Mouse (Mus musculus): ENCODE data around the gene Mrvi1. TPM values are rescaled to one million over a fixed set of nuclear protein-coding genes. Genes with fewer than 3 reads are reported as not detected.

Mrvi1 gene
- 1.4 and 2.1 TPM in 2 replicates for polyA plus RNA-seq (2014; fragmentation: Nextera tagmentation; extraction: Ambion mirVana)

DNA sequence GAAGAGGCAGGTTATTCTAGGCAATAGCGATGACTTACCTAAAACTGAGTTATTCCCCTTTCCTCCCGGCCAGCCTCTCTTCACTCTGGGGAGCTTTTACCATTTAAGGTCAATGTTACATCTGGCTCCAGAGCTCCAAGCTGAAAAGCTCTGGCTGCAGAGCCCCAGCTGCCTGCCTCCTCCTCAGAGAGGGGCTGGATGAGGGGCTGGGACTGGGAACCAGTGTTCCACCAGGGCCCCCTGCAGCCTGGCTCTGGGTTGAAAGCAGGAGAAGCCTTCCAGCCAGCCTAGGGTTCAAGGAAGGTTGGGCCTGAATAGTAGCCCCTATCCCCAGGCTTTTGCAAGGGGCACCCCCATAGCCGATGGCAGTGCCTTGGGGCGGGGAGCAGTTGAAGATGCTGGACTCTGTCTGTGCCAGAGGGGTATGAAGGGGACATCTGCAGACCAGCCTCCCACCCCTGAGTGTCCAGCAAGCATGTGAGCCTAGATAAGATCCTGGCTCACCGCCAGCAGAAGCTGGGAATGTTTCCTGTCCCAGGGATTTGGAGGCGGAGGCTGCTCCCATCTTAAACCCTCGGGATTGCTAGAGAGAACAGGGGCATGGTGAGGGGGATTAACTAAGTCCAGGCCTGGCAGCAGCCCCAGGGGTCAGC is at the start of gene Mrvi1:
Gene Mrvi1 (minus strand): TSS at position 409 of the 653 bp plus-strand sequence.
- 0 out of 2 replicates have a peak, but pooled peaks have one; percentile 47 for ATAC-seq (ENCODE audit: insufficient number of reproducible peaks, low FRiP score, low TSS enrichment, low read depth)
- DNase-seq (ENCODE audit: low spot score): no peak

DNA sequence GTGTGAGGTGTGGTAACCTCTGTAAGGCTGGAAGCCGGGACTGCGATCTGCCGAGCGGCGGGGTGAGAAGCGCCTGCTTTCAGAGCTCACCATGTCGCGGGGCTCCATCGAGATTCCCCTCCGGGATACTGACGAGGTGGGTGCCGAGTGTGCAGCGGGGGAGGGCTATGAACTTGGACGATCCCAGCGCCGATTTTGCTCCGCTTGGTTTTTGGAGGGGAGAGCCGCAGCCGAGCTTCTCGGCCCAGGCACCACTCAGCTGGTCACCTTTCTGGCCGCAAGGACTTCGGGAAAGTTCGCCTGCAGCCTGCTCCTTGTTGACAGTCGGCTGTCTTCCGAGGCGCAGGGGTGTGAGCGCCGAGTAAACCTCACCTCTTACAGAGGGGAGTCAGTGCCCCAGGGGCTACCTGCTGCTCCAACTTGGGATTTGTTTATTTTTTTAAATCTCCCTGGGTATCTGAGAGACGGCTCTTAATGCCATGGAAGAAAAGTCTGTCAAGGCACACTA is 46.8 kb upstream of the Mrvi1 start:
- H3K9me3 ChIP-seq (ENCODE audit: control insufficient read depth, low read length): no peaks in the 10 kb centered on the region
- H3K36me3 ChIP-seq (ENCODE audit: control insufficient read depth, insufficient read depth, low read length): peaks cover 3% of the 10 kb centered on the region; the same call in 1 of the 2 replicates
- no peak overlapping the region; the same call in 1 of the 2 replicates for H3K27ac ChIP-seq (replicated peaks; ENCODE audit: low read depth, low read length)
- peak overlapping the region; percentile 83 for H3K4me3 ChIP-seq (ENCODE audit: low read depth, low read length)
- 0 out of 2 replicates have a peak, but pooled peaks cover 5% of the 10 kb centered on the region for H3K4me1 ChIP-seq (ENCODE audit: control insufficient read depth, insufficient read depth, low read length)
- H3K9ac ChIP-seq (ENCODE audit: low read length): peak overlapping the region; percentile 76
- H3K27me3 ChIP-seq (ENCODE audit: control insufficient read depth, insufficient read depth, low read length): no peaks in the 10 kb centered on the region
- no peak for DNase-seq (ENCODE audit: low spot score)
- peak overlapping the region; percentile 76 for H3K4me2 ChIP-seq (ENCODE audit: low read depth, severe bottlenecking)
- peak; percentile 77 for ATAC-seq (ENCODE audit: insufficient number of reproducible peaks, low FRiP score, low TSS enrichment, low read depth)
- 0% methylated on average over 29 of the region's 29 CpGs for WGBS

More for the DNA sequence above, at the start of gene Mrvi1:
- no peaks in the 10 kb centered on the region for H3K36me3 ChIP-seq (ENCODE audit: control insufficient read depth, insufficient read depth, low read length)
- WGBS: 59% methylated on average over 7 of the region's 7 CpGs
- H3K27me3 ChIP-seq (ENCODE audit: control insufficient read depth, insufficient read depth, low read length): no peaks in the 10 kb centered on the region
- H3K4me2 ChIP-seq (ENCODE audit: low read depth, severe bottlenecking): no peak within 1 kb of the TSS
- no peak within 1 kb of the TSS for H3K4me3 ChIP-seq (ENCODE audit: low read depth, low read length)
- no peak within 1 kb of the TSS for H3K27ac ChIP-seq (replicated peaks; ENCODE audit: low read depth, low read length)
- no peak within 1 kb of the TSS for H3K9ac ChIP-seq (ENCODE audit: low read length)
- no peaks in the 10 kb centered on the region for H3K4me1 ChIP-seq (ENCODE audit: control insufficient read depth, insufficient read depth, low read length)
- H3K9me3 ChIP-seq (ENCODE audit: control insufficient read depth, low read length): no peaks in the 10 kb centered on the region

DNA sequence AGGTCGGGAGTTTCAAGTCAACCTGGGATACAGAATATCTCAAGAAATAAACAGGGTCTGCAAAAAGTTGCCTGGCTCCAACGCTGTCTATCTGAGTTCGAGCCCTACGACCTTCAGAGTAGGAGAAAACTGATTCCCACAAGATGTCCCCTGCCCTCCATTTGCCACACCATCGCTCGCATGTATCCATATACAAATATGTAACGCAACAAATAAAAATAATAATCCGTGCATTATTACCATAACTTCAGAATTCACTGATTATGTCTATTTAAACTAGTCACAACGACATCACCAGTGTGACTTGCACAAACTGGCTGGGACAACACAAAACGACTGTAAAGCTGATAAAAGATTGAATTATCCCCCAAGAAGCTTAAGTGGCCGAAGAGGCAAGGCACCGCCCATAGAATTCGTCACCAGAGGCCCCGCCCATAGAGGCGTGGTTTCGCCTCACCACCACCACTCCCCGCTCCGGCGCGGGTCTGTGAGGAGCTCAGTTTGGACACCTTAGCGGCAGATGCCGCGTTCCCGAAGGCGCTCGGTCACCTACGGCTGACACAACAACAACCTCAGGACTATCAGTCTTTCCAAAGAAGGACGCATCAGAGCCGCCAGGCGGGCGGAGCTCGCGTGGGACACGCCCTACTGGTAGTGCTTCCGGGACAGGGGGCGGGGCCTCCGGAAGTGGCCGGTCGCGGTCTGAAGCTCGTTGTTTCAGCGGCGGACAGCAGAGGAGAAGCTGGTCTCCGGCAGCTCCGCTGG is 46.2 kb upstream of the Mrvi1 start, which contains the start of gene Ctr9:
Gene Ctr9 (plus strand): TSS at position 671 of the 765 bp plus-strand sequence.
- H3K36me3 ChIP-seq (ENCODE audit: control insufficient read depth, insufficient read depth, low read length): 0 out of 2 replicates have a peak, but pooled peaks cover 2% of the 10 kb centered on the region
- DNase-seq (ENCODE audit: low spot score) (peak; percentile 92), ATAC-seq (ENCODE audit: insufficient number of reproducible peaks, low FRiP score, low TSS enrichment, low read depth) (peak; percentile 96)
- H3K9ac ChIP-seq (ENCODE audit: low read length): peak within 1 kb of the TSS; percentile 76
- H3K27me3 ChIP-seq (ENCODE audit: control insufficient read depth, insufficient read depth, low read length): no peaks in the 10 kb centered on the region
- WGBS: 7% methylated on average over 45 of the region's 45 CpGs
- 0 out of 2 replicates have a peak, but pooled peaks cover 5% of the 10 kb centered on the region for H3K4me1 ChIP-seq (ENCODE audit: control insufficient read depth, insufficient read depth, low read length)
- peak within 1 kb of the TSS; percentile 83 for H3K4me3 ChIP-seq (ENCODE audit: low read depth, low read length)
- no peak within 1 kb of the TSS; the same call in 1 of the 2 replicates for H3K27ac ChIP-seq (replicated peaks; ENCODE audit: low read depth, low read length)
- no peaks in the 10 kb centered on the region for H3K9me3 ChIP-seq (ENCODE audit: control insufficient read depth, low read length)
- peak within 1 kb of the TSS; percentile 76 for H3K4me2 ChIP-seq (ENCODE audit: low read depth, severe bottlenecking)

DNA sequence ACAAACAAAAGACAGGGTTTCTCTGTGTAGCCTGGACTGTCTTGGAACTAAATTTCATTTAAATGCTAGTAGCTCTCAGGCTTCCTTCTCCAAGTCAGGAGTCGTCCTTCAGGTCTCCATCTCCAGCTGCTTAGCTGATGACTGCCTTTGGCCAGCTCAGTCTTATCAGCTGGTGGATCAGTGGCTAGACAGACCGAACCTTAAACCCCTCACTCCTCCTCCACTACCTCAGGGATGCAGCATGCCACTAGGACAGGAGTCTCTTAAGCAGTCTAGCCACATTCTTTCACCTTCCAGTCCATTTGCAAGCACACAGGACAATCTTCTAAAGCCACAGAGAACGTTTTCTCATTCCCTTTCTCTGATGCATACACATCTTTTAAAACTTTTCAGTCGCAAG is 42.7 kb upstream of the Mrvi1 start:
- Histone ChIP-seq H3K4me2 (ENCODE audit: low read depth, severe bottlenecking) (no peak overlapping the region), H3K9ac (ENCODE audit: low read length) (no peak overlapping the region), H3K36me3 (ENCODE audit: control insufficient read depth, insufficient read depth, low read length) (no peaks in the 10 kb centered on the region), H3K4me3 (ENCODE audit: low read depth, low read length) (no peak overlapping the region), H3K9me3 (ENCODE audit: control insufficient read depth, low read length) (no peaks in the 10 kb centered on the region), H3K4me1 (ENCODE audit: control insufficient read depth, insufficient read depth, low read length) (0 out of 2 replicates have a peak, but pooled peaks cover 5% of the 10 kb centered on the region), H3K27ac (replicated peaks; ENCODE audit: low read depth, low read length) (no peak overlapping the region), H3K27me3 (ENCODE audit: control insufficient read depth, insufficient read depth, low read length) (no peaks in the 10 kb centered on the region)
- no peak for DNase-seq (ENCODE audit: low spot score)
- 60% methylated on average over 4 of the region's 4 CpGs for WGBS
- no peak for ATAC-seq (ENCODE audit: insufficient number of reproducible peaks, low FRiP score, low TSS enrichment, low read depth)

DNA sequence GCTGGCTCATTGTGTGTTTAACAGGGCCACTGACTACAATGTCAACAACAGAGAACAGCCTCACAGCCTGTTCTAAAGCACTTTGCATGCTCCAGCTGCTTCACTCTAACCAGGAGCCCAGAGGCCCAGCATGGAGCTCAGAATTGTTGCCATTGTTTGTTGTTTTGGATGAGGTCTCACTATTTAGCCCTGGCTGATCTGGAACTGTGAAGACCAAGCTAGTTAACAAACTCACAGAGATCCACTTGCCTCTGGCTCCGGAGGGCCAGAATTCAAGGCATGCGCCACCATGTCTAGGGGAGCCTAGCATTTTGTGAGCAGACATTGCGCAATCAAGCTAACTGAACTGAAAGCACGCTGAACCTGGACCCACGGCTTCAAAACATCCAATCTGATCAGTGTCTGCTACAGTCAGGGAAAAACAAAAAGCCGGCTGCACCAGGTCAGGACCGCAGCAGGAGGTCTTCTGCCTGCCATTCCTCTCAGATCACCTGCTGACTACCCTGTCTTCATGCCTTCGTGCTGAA is 41.9 kb upstream of the Mrvi1 start:
- WGBS: 36% methylated on average over 8 of the region's 8 CpGs
- Histone ChIP-seq H3K36me3 (ENCODE audit: control insufficient read depth, insufficient read depth, low read length) (no peaks in the 10 kb centered on the region), H3K27me3 (ENCODE audit: control insufficient read depth, insufficient read depth, low read length) (no peaks in the 10 kb centered on the region), H3K4me3 (ENCODE audit: low read depth, low read length) (no peak overlapping the region), H3K9ac (ENCODE audit: low read length) (no peak overlapping the region), H3K27ac (replicated peaks; ENCODE audit: low read depth, low read length) (no peak overlapping the region), H3K4me2 (ENCODE audit: low read depth, severe bottlenecking) (no peak overlapping the region), H3K9me3 (ENCODE audit: control insufficient read depth, low read length) (no peaks in the 10 kb centered on the region), H3K4me1 (ENCODE audit: control insufficient read depth, insufficient read depth, low read length) (no peaks in the 10 kb centered on the region)
- no peak for DNase-seq (ENCODE audit: low spot score)
- ATAC-seq (ENCODE audit: insufficient number of reproducible peaks, low FRiP score, low TSS enrichment, low read depth): no peak

DNA sequence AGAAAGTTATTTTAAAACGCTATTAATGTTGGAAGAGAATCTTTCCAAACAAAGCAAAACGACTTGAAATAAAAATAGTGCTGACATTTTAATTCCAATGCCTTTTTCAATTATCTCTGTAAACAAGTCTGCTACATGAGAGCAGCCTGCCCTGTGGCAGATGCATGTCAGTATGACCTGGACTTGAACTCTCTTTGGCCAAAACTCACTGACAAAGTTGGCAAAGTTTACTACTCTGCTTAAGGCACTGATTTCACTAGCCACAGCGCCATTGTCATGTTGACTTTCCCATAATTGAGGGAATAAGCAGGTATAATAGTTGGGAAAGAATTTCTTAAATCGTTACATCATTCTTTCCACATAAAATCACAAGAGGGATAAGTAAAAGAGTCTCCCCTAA is 38.6 kb upstream of the Mrvi1 start:
- Histone ChIP-seq H3K4me3 (ENCODE audit: low read depth, low read length) (no peak overlapping the region), H3K4me1 (ENCODE audit: control insufficient read depth, insufficient read depth, low read length) (no peaks in the 10 kb centered on the region), H3K9ac (ENCODE audit: low read length) (no peak overlapping the region), H3K36me3 (ENCODE audit: control insufficient read depth, insufficient read depth, low read length) (no peaks in the 10 kb centered on the region), H3K27ac (replicated peaks; ENCODE audit: low read depth, low read length) (no peak overlapping the region), H3K4me2 (ENCODE audit: low read depth, severe bottlenecking) (no peak overlapping the region), H3K27me3 (ENCODE audit: control insufficient read depth, insufficient read depth, low read length) (no peaks in the 10 kb centered on the region), H3K9me3 (ENCODE audit: control insufficient read depth, low read length) (no peaks in the 10 kb centered on the region)
- no peak for DNase-seq (ENCODE audit: low spot score)
- WGBS: 82% methylated on average over 4 of the region's 4 CpGs
- ATAC-seq (ENCODE audit: insufficient number of reproducible peaks, low FRiP score, low TSS enrichment, low read depth): no peak

DNA sequence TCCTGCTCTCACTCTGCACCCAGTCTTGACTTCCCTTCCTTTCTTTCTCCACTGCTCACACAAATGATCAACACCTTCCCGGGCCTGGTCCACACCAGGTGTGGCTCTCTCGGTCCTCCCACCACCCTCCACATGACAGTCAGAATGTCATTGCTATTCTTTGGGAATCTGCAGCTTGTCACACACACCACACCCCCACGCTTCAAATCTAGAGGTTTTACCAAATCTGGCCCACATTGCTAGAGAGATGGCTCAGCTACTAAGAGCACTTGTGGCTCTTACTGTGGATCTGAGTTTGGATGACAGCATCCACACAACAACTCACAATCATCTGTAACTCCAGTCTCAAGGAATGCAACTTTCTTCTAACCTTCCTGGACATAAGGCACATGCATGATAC is 34.7 kb upstream of the Mrvi1 start:
- no peaks in the 10 kb centered on the region for H3K4me1 ChIP-seq (ENCODE audit: control insufficient read depth, insufficient read depth, low read length)
- DNase-seq (ENCODE audit: low spot score): no peak
- WGBS: 69% methylated on average over 3 of the region's 3 CpGs
- ATAC-seq (ENCODE audit: insufficient number of reproducible peaks, low FRiP score, low TSS enrichment, low read depth): no peak
- H3K36me3 ChIP-seq (ENCODE audit: control insufficient read depth, insufficient read depth, low read length): no peaks in the 10 kb centered on the region
- H3K27ac ChIP-seq (replicated peaks; ENCODE audit: low read depth, low read length): no peak overlapping the region
- no peaks in the 10 kb centered on the region for H3K27me3 ChIP-seq (ENCODE audit: control insufficient read depth, insufficient read depth, low read length)
- H3K9me3 ChIP-seq (ENCODE audit: control insufficient read depth, low read length): no peaks in the 10 kb centered on the region
- H3K4me2 ChIP-seq (ENCODE audit: low read depth, severe bottlenecking): no peak overlapping the region
- no peak overlapping the region for H3K9ac ChIP-seq (ENCODE audit: low read length)
- H3K4me3 ChIP-seq (ENCODE audit: low read depth, low read length): no peak overlapping the region

DNA sequence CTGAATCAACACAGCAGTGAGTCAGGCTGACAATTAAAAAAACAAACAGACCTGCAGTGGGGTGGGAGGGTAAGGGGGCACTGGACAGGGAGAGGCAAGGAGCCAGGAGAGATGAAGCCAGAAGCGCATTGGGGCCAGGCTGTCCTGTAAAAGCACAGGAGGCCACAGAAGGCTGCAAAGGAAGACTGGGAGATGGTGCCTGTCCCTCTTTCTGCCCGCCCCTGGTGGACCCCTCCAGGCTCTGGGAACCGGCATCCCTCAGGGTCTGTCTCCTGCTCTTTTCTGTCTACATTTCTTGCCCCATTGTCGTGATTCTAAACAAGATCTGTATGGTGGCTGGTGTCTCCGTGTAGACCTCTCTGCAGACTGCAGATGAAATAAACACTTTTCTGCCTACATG is 33.5 kb upstream of the Mrvi1 start:
- Histone ChIP-seq H3K4me2 (ENCODE audit: low read depth, severe bottlenecking) (no peak overlapping the region), H3K27ac (replicated peaks; ENCODE audit: low read depth, low read length) (no peak overlapping the region), H3K36me3 (ENCODE audit: control insufficient read depth, insufficient read depth, low read length) (no peaks in the 10 kb centered on the region), H3K9ac (ENCODE audit: low read length) (no peak overlapping the region), H3K4me3 (ENCODE audit: low read depth, low read length) (no peak overlapping the region), H3K9me3 (ENCODE audit: control insufficient read depth, low read length) (no peaks in the 10 kb centered on the region), H3K4me1 (ENCODE audit: control insufficient read depth, insufficient read depth, low read length) (no peaks in the 10 kb centered on the region), H3K27me3 (ENCODE audit: control insufficient read depth, insufficient read depth, low read length) (no peaks in the 10 kb centered on the region)
- WGBS: 70% methylated on average over 5 of the region's 5 CpGs
- ATAC-seq (ENCODE audit: insufficient number of reproducible peaks, low FRiP score, low TSS enrichment, low read depth) (no peak), DNase-seq (ENCODE audit: low spot score) (no peak)

All from limb, embryonic 11.5 days (tissue).